Mouse (Mus musculus) G1E (cell line): ENCODE data around the gene Fst. TPM values are rescaled to one million over a fixed set of nuclear protein-coding genes. Genes with fewer than 3 reads are reported as not detected.

Experiments
- ATAC-seq: 2 replicates; pipeline ENCODE4 v1.8.0; 2016; ENCODE audit warnings: mild to moderate bottlenecking; ENCODE audit not compliant: insufficient number of reproducible peaks, poor library complexity, low FRiP score, severe bottlenecking; ENCODE audit errors: extremely low read depth
- DNase-seq: peaks from one replicate; pipeline ENCODE4 v3.0.0; 2012; ENCODE audit warnings: low spot score
- H3K27me3 ChIP-seq: 2 replicates; pipeline ENCODE4 v1.6.1; 2012; ENCODE audit warnings: mild to moderate bottlenecking, low read length, inconsistent platforms; ENCODE audit not compliant: insufficient read depth
- H3K36me3 ChIP-seq: replicated peaks from 2 replicates; pipeline ENCODE3; 2012; ENCODE audit warnings: mild to moderate bottlenecking, inconsistent platforms
- H3K4me1 ChIP-seq: 2 replicates; pipeline ENCODE4 v1.6.1; 2012; ENCODE audit warnings: low read depth, low read length, inconsistent platforms, mixed read lengths; ENCODE audit not compliant: insufficient read depth
- H3K4me3 ChIP-seq: 2 replicates; pipeline ENCODE4 v1.5.1; 2012; ENCODE audit warnings: low read depth, mild to moderate bottlenecking, inconsistent platforms, low read length, moderate library complexity, mixed read lengths
- H3K9me3 ChIP-seq: replicated peaks from 2 replicates; pipeline ENCODE4 v1.6.1; 2012; ENCODE audit warnings: inconsistent platforms
- CTCF ChIP-seq: IDR thresholded peaks from 2 replicates; pipeline ENCODE4 v1.5.1; 2012; ENCODE audit warnings: low read depth, low read length, inconsistent platforms, mixed read lengths
- GATA1 ChIP-seq: IDR thresholded peaks from 2 replicates; pipeline ENCODE4 v1.6.1; 2012; ENCODE audit warnings: borderline replicate concordance, low read length, inconsistent platforms, mixed read lengths
- GATA2 ChIP-seq: IDR thresholded peaks from 2 replicates; pipeline ENCODE4 v1.6.1; 2012; ENCODE audit warnings: low read depth, low read length, inconsistent platforms, borderline replicate concordance
- POLR2AphosphoS5 ChIP-seq: IDR thresholded peaks from 2 replicates; pipeline ENCODE4 v1.6.1; 2012; ENCODE audit warnings: low read depth, low read length, inconsistent platforms; ENCODE audit not compliant: insufficient replicate concordance
- TAL1 ChIP-seq: conservative IDR thresholded peaks from 2 replicates; pipeline ENCODE4 v1.6.1; 2012; ENCODE audit warnings: low read depth, low read length, inconsistent platforms, mixed read lengths
- polyA plus RNA-seq: library from polyadenylated mRNA; stranded (reverse); fragments of >175 nt; gene quantifications from 2 replicates; pipeline ENCODE4 v1.2.3, GENCODE M21; 2012
- total RNA-seq, 2 experiments: library from RNA; stranded (forward) in 1 of 2; stranded (reverse) in 1 of 2; fragments of 200-1000 nt in 1 of 2; fragments of >200 nt in 1 of 2; fragmentation: Nextera tagmentation in 1 of 2; gene quantifications; 2 replicates each; pipeline ENCODE4 v1.2.3; 2014 to 2017

The Fst gene
- total and polyA plus RNA-seq, 3 experiments = 0.11 TPM; not detected in 2

DNA sequence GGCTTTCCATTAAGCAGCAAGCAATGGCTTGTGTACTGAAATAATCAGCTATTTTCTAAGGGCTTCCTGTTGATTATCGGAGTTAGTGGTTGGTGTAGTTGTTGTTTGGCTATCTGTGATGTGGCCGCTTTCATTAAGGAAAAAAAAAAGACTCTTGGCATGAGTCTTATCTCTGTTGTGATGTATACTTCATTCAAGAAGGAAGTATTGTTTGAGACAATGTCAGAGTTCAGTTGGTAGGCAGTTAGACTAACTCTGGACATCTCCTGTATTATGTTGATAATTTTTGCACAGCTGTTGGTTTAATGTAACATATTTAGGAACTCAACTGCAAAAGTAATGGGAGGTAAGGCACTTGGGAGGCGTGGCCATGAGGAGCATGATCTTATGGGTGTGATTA, 6.1 kb upstream of the Fst start:
- H3K27me3 ChIP-seq = peaks cover 25% of the 10 kb centered on the region
- H3K4me3 ChIP-seq = no peak overlapping the region
- no peaks in the 10 kb centered on the region for H3K4me1 ChIP-seq
- no peak for TF ChIP-seq POLR2AphosphoS5
- no peak for TF ChIP-seq GATA2
- TF ChIP-seq TAL1 = no peak
- no peak for TF ChIP-seq GATA1
- TF ChIP-seq CTCF = no peak
- DNase-seq = no peak
- no peak for ATAC-seq
- H3K9me3 ChIP-seq = no peaks in the 10 kb centered on the region
- H3K36me3 ChIP-seq = no peaks in the 10 kb centered on the region

DNA sequence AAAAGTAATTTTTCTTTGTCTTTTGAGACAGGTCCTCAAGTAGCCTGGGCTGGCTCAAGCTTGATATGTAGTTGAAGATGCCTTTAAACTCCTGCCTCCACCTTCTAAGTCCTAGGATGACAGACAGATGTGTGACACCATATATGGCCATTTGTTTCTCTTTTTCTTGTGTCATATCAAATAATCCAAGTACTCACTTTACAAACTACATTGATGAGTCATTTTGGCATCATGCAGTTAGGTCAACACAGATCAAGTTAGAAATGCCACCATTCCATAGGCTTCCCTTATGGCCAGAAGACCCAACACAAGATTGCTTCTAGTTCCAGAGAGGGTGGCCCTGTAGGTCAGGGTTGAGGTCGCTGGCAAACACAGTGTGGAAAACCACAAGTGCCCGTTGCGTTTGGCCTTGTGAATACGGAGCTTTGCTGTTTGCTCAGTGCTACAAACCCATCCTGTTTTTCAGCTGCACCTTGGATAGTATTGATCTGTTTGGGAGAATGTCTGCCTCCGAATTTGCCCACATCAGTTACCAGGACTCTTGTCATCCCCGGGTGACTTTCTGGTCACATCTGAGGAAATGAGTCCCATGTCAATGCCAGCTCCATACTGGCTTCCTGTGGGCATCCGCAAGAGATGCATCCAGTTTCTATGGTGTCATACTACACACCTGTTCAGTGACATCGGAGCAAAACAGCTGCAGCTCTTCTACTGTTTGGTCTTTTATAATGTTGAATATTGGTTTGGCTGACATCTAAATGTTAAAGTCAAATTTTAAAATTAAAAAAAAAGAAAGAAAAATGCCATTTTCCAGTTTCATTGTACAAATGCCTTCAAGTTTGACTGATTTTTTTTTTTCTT, 4.0 kb upstream of the Fst start:
- Histone ChIP-seq H3K4me1 (no peaks in the 10 kb centered on the region), H3K27me3 (peaks cover 31% of the 10 kb centered on the region), H3K4me3 (no peak overlapping the region), H3K9me3 (peaks cover 13% of the 10 kb centered on the region), H3K36me3 (no peaks in the 10 kb centered on the region)
- no peak for ATAC-seq
- TF ChIP-seq CTCF (no peak), GATA1 (no peak), TAL1 (no peak), POLR2AphosphoS5 (no peak), GATA2 (no peak)
- DNase-seq = no peak

DNA sequence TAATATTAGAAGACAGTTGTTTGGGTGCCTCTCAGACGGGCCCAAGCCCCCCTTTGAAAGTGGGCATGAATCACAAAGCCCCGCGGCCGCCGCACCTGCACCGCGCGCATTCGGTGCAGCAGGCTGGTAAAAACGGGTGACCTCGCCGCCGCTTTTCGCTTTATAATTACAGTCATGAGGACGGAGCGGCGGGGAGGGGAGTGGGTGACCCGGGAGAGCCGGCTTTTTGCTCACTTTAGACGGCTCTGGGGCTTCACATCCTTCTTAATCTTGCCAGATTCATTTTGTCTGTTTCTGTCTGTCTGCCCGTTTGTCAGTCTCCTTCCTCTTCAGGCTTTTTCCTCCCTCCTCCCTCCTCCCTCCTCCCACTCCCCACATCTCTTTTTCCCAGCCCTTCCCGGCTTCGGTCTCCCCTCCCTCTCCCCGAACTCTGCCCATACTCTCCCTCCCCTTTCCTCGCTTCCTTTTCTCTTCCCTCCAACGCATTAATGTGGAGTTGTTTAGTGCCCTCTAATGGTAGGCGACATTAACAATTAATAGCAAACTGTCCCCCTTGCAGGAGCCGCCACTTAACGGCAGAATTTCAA, 1.6 kb upstream of the Fst start:
- ATAC-seq (no peak), DNase-seq (no peak)
- Histone ChIP-seq H3K9me3 (peaks cover 16% of the 10 kb centered on the region), H3K4me1 (no peaks in the 10 kb centered on the region), H3K27me3 (peaks cover 47% of the 10 kb centered on the region), H3K36me3 (no peaks in the 10 kb centered on the region), H3K4me3 (no peak overlapping the region)
- TF ChIP-seq GATA2 (no peak), GATA1 (no peak), CTCF (no peak), TAL1 (no peak), POLR2AphosphoS5 (no peak)

DNA sequence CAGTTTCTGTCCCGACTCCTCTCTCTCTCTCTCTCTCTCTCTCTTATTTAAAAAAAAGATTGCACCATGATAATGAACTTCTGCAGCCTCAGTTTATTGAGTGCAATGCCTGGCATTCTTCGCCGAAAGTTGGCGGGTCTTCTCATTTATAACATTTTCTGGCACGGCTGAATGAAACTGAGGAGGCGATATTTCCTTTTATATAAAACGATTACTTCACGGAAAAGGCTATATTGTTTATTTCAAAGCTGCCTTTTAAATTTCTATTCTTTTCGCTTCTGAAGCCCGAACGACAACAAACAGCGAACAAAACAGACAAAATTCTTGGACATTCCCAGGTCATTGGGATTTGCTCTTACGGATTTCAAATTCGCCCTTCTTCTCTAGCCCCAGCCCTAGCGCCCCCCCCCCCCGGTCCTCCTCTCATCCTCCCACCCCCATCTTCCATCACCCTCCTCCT, 980 bp upstream of the Fst start:
- Histone ChIP-seq H3K4me3 (no peak overlapping the region), H3K4me1 (no peaks in the 10 kb centered on the region), H3K36me3 (no peaks in the 10 kb centered on the region), H3K27me3 (peaks cover 45% of the 10 kb centered on the region), H3K9me3 (peaks cover 16% of the 10 kb centered on the region)
- DNase-seq (no peak), ATAC-seq (no peak)
- TF ChIP-seq POLR2AphosphoS5 (no peak), GATA2 (no peak), TAL1 (no peak), GATA1 (no peak), CTCF (no peak)

DNA sequence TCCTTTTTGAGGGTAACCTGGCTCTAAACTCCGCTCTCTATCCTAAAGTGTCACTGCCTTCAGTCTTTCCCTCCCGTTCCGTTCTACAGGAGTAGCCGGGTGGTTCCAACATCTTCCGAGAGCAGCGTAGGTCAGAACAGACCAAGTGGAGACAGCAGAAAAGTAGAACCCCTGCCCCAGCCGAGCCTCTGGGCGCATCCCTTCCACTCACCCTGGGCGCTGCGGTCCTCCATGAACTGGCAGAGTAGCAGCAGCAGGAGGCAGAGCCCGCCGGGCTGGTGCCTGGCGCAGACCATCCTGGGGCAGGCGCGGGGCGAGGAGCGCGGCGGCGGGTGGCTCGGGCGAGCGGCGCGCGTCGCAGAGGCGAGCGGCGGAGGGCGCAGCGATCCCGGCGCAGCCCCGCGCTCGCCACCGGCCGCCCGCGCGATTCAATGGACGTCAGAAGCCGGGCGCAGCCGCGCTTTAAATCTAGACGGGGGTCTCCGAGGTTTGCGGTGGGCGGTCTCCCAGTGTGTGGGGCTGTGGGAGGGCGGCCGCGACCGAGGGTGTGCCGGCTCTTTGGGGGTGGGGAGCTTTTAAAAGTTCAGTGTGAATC, 363 bp downstream of the Fst start:
- H3K9me3 ChIP-seq = peaks cover 16% of the 10 kb centered on the region
- H3K4me1 ChIP-seq = no peaks in the 10 kb centered on the region
- TF ChIP-seq POLR2AphosphoS5 (no peak), CTCF (no peak), GATA2 (no peak), GATA1 (no peak), TAL1 (no peak)
- DNase-seq (no peak), ATAC-seq (no peak)
- H3K36me3 ChIP-seq = no peaks in the 10 kb centered on the region
- peaks cover 50% of the 10 kb centered on the region for H3K27me3 ChIP-seq
- H3K4me3 ChIP-seq = no peak overlapping the region

DNA sequence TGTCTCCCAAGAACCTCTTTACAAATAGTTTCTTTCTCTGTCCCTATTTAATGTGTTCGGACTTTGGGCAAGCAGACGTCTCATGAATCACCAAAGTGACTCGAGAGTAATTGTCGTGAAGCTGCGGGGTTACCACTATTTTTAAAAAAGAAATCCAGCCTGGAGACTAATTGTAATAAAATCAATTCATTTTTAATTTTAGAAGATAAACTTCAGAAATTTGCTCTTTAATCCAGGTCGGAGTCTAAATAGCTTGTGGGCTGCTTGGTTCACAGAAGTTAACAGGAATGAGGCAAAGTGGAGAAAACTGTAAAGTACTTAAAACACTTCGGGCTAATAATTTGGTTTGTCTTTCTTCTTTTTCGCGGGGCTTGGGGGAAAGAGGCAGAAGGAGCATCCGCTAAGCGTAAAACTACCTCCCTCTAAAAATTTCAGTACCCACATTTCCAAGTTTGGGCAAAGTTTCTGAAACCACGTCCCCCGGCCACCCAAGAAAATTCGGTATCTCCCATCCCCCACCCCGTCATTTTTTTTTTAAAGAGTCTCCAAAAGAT, 1.1 kb downstream of the Fst start:
- peaks cover 16% of the 10 kb centered on the region for H3K9me3 ChIP-seq
- H3K4me3 ChIP-seq = no peak overlapping the region
- ATAC-seq (no peak), DNase-seq (no peak)
- peaks cover 47% of the 10 kb centered on the region for H3K27me3 ChIP-seq
- TF ChIP-seq GATA1 = no peak
- TF ChIP-seq POLR2AphosphoS5 = no peak
- TF ChIP-seq CTCF = no peak
- TF ChIP-seq GATA2 = no peak
- TF ChIP-seq TAL1 = no peak
- no peaks in the 10 kb centered on the region for H3K36me3 ChIP-seq
- no peaks in the 10 kb centered on the region for H3K4me1 ChIP-seq
